Mouse (Mus musculus): ENCODE data around the gene Fbxo7.
"Not testable (repeated sequence)": the region's sequence is repeated elsewhere in the genome, so short reads cannot be mapped to it uniquely, and the experiment has no call there.

The Fbxo7 gene

DNA sequence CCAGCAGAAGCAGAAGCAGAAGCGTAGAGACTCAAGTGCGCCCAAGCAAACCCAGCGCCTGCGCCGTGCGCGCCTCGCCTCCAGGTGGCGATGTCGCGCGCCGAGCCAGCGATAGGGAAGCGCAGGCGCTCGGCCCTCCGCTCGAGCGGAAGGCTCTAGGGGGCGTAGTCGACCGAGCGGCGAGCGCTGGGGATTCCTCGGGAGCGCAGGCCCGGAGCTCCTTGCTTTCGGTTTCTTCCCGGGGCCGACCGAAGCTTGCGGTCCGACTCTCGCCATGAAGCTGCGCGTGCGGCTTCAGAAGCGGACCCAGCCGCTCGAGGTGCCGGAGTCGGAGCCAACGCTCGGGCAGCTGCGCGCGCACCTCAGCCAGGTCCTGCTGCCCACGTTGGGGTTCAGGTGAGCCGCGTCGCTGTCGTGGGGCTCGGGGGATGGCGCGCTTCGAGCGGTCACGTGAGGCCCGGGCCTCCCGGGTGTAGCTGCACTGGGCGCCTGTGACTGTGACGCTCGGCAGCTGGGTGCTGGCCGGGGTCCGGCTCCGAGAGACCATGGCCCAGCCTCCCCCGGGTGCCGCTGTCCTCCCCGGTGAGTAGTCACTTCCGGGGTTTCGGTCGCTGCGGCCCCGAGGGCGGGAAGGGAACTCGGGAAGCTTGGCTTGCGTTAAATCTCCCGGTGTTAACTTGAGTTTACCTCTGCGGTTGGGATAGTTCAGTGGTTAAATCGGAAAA is at the start of gene Fbxo7:
Gene Fbxo7 (plus strand): TSS at position 224 of the 725 bp plus-strand sequence.
- peak; percentile 87 for DNase-seq

DNA sequence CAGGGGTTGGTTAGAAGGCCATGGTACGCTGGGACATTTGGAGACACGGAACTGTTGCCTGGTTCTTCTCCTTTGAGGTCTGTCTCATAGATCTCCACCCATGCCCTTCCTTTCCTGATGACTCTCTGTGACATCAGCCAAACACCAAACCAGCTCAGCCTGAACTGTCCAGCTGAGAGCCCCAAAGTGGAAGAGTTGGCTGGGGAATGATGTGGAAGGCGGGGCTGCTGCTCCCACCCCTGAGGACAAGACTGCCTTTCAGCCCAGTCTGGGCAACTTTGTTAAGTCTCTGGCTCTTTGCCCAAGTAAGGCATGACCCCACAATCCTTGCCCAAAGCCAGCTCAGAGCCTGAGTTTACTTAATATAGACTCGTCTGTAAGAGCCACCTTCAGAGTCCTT is 48.9 kb upstream of the Fbxo7 start:
- no peak for DNase-seq

- DNase-seq, result no peak
Observed at GRCm38 (mm10) chr10:85989412-85990115, 32.2 kb upstream of the Fbxo7 start.

- no peak for DNase-seq
Observed at GRCm38 (mm10) chr10:85992412-85992811, 29.4 kb upstream of the Fbxo7 start.

DNA sequence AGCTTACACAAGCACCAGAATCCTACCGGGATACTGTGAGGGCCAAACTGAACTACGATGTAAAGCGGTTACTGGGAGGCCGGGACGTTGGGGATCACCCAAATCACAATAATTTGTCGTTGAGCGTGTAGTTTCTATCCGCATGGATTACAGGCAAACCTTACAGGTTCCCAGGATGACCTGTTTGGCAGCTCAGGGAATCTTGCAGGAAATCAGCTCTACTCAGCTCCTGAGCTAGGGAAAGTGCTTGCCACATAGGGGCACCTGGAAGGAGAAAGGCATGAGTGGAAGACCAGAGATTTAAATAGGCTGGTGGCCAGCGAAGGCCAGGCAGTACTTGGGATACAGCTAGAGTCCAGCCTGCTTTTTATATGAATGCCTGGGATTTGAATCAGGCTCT is 27.9 kb upstream of the Fbxo7 start:
- no peak for DNase-seq

GRCm38 (mm10) chr10:85994543-85995104 is 27.1 kb upstream of the Fbxo7 start:
- no peak for DNase-seq

DNA sequence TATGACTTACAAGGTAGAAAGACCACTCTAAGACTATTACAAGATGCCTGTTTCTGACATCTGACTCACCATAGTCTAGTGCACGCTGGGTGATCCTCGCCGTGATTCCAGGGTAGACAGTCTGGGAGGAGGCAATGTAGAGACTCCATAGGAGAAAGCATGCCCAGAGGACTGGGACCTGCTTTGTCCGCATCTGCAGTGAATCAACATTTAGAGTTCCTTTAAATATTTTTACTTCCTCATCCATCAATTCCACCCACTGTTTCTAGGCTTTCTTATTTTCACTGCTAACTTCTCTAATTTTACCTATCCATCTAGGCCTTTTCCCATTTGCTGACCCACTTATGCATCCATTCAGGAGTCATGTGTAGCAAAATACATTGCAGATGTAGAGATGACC is 21.3 kb upstream of the Fbxo7 start:
- no peak for DNase-seq

DNA sequence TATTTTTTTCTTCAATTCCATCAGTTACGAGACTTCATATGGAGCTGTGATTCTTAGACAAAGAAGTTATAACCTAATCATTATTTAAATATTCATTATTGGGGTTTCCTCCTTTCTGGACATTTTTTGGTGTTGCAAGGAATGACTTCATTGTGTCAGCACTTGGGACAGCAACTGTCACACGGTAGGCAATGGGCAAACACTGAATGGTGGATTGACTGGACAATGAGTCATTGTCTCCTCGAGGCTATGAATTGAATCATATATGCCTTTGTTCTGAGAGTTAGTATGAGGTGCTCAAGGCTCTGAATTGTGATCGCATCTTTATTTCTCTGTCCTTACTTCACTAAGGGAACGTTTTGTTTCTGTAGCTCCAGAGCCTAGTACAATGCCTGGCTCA is 15.3 kb upstream of the Fbxo7 start:
- DNase-seq, result no peak

DNA sequence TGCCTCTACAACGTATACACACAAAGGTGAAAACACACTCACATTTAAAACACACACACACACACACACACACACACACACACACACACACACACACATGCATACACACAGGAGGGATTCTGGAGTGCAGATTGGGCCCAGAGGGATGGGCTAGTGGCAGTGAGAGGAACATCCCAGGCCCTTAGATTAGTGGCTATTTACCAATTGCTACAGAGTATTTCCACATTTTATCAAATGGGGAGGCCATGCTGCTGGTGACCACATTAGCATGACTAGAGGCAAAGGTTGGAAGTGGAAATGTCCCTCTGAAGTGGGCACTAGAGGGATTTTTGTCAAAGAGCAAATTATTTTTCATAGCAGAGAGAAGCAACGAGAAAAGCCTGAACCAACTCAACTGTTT is 12.1 kb upstream of the Fbxo7 start:
- DNase-seq, result no peak

DNA sequence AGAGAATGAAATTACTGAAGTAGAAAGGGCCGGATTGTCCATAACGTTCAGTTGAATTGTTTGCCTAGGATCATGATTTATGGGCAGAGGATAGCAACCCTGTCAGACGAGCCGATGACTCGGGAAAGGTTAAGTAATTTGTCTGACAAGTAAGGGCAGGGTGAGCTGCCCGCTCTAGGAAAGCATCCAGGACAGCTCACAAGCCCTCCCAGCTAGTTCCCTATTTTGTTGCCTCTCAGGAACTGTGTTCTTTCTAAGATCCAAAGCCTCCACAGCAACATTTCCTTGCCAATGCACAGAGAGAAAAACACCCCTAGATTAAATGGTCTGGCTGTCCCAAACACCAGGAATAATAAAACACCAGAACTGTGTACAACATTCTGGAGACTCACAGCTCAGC is 11.1 kb upstream of the Fbxo7 start:
- no peak for DNase-seq

DNA sequence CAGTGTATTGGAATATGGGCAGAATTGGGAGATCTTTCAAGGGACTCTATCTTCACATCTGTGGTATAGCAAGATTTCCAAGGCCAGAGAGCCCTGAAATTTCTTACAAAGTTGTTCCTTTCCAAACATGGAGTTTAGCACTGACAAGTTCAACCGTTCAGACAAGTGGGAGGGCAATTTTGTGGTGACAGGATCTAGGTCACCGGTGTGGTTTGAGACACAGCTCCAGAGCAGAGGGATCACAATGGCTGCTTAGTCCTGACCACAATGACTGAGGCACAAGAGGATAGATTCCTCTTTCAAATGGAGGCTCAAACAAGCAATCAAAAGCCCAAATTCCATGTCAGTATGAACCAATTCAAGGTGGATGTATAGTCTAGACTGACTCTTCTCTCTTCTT is 10.6 kb upstream of the Fbxo7 start:
- DNase-seq, result no peak

DNA sequence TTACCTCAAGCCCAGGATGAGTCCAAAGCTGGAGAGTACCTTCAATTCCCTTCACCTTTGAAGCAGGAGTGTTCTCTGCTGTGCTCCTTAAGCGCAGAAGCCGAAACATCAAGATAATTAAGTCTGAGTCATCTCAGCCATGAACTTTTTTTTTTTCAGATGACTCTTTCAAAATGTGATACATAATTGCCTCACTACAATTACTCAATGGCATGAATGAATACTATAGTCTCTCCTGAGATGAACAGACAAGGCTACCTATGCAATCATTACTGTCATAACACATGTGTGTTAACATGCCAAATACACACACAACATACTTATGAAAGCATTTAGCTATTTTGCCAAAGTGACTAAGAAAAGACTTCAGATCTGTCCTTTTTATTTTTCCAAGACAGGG is 10.0 kb upstream of the Fbxo7 start, which contains the start of gene Bpifc:
Gene Bpifc (minus strand): TSS at position 115 of the 400 bp plus-strand sequence.
- DNase-seq, result no peak

DNA sequence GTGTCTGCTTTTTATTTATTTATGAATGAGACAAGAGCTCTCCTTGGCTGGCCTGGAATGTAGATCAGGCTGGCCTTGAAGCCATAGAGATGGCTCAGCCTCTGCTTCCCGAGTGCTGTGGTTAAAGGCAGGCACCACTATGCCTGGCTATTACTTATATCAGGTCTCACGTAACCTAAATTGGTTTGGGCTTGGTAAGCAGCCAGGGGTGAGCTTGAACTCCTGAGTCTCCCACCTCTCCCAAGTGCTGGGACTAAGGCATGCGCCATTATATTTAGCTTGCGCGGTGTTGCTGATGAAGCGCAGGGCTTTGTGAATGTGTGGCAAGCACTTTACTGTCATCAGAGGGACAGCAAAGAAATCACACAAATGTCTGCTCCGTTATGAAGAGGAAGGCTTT is 4.0 kb upstream of the Fbxo7 start:
- DNase-seq, result no peak

DNA sequence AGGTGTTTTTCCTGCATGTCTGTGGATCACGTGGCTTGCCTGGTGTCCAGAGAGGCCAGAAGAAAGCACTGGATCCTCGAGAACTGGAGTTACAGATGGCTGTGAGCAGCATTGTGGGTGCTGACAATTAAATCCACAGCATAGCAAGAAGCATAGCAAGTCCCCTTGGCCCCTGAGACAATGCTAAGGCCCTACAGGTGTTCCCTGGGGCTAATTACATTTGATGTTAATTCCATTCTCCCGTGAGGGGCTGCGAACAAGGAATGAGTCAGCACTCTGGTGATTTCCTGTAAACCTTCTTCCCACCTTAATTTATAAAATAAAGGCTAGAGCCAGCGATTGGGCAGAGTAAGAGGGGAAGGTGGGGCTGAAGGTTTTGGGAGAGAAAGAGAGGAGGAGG is 3.0 kb upstream of the Fbxo7 start:
- no peak for DNase-seq

DNA sequence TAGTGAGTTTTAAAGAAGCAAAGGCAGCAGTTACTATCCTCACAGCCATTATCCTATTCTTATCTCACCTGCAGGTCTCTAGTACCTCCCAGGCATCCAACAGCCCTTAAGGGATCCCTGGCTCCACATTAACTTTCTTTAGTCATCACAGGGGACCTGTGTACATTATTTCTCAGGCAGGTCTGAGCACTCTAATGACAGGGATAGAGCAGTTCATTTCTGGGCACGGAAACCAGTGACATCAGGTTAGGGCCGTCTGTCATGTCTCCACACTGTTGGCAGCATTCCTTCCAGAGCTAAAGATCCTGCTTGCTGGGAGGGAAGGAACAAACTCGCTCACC is 394 bp upstream of the Fbxo7 start:
- DNase-seq, result no peak

DNA sequence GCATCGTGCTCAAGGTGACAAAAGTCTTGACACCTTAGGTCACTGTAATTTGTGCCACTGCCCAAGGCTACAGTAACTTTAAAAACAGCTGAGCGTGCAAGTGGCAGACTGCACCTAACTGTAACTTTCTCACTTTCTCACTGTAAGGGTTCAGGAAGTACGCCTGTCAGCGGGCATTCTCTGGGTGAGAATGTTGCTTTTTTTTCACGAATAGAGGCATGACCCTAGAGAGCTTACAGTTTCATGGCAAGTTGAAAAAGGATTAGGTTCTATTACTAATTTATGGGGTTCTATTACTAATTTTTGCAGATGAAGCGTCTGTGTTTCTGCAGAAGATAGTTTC is 673 bp downstream of the Fbxo7 start:
- no peak for DNase-seq

DNA sequence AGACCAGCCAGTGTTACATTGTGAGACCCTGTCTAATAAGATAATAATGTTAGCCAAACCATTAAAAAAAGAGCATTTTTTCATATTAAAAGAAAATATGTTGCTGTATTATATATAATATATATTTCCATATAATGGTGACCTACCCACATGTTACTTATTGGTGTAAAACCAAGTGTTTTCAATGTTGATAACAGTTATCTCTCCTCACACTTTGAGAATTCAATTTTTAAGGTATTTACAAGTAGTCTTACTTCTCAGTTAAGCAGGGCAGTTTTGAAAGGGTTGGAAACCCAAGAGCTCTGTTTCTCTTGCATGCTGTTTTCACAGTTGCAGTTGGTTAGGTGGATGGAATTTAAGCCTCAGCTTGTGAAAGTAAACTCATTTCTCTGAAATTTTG is 1.4 kb downstream of the Fbxo7 start:
- no peak for DNase-seq

DNA sequence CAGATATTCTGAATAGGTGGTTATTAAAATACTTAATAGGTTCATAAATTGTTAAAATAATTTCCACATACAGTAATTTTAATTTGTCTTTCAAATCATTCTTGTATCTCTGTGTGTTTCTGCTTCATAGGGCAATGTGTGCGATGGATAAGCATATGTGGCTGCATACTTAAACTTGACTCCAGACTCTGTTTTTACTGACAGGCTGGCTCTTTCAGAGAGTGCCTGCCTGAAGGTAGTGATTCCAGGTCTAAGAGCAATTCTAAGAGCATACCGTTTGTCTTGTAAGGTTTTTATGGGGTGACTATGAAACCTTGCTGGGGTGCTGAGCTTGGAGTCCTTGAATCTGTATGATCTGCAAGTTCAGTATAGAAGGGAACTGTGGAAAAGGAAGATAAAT is 4.1 kb downstream of the Fbxo7 start:
- DNase-seq, result no peak

DNA sequence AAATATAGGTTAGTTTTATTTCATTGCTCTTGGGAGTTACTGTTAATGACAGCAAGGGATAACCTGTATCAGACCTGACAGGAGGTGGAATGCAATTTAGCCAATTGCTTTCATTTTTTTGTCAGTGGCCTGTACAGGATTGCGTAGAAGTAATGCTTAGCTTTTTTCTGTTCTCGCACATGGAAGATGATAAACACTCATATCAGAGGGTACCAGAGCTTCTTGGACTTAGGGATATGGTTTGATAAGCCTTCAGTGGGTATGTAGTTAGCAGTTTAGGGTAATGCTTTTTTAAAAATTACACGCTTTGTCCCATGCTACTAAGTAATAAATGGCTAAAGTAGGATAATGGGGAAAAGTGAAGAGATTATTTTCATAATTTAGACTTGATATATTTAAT is 4.6 kb downstream of the Fbxo7 start:
- DNase-seq, result no peak

DNA sequence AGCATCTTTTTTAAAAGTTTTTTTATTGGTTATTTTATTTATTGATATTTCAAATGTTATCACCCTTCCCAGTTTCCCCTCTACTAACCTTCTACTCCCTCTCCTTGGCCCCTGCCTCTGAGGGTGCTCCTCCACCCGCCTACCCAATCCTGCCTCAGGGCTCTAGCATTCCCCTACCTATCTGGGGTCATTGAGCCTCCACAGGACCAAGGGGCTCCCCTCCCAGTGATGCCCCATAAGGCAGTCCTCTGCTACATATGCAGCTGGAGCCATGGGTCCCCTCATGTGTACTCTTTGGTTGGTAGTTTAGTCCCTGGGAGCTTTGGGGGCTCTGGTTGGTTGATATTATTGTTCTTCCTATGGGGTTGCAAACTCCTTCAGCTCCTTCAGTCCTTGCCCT is 5.0 kb downstream of the Fbxo7 start:
- DNase-seq, result not testable (repeated sequence)

GRCm38 (mm10) chr10:86030743-86031142 is 9.0 kb downstream of the Fbxo7 start:
- no peak for DNase-seq

DNA sequence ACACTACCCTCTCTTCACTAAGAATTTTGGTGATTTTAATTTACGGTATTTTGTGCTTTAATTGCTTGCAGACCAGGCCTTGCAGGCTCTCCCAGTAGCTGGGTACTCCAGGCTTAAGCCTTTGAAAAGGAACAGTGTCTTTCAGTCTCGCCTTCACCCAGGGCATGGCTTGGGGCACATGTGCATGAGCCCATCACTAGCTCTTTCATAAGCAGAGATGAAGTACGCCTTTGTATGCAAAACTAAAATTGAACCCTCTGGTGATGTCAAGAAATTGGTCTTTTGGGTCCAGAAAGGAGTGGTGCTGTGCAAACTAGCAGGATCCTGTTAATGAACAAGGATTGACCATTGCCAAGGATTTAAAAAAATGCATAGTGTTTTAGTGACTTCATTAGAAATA is 10.7 kb downstream of the Fbxo7 start:
- DNase-seq, result no peak

DNA sequence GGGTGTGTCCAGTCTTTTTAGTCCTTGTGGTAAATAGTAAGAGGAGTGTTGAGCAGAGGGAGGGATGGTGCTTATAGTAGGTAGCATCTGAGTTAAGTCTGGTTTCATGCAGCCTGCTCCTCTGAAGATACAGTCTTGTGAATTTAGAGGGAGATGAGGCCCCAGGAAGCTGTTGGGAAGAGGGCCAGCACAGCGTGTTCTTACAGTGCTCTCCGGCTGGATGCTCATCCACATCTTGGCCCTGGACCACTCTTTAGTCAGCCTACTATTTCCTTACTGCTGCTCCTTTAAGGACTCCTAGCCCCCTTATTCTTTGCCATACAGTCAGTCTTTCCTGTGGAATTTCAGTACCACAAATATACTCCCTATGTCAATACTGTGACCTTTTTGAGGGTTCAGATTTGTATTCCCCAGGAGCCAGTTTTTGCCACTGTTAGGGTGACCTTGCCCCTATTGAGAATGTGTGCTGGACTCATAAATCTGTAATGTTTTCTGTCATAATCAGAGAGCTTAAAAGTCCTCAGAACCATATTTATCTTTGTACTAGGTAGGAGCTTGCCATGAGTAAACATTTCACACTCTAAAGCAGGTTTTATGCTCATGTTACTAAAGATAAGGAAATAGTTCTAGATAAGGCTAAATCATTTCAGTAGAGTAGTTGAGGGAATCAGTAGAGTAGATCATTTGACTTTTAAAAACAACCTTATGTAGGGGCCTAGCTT is 12.4 kb downstream of the Fbxo7 start:
- DNase-seq, result no peak

DNA sequence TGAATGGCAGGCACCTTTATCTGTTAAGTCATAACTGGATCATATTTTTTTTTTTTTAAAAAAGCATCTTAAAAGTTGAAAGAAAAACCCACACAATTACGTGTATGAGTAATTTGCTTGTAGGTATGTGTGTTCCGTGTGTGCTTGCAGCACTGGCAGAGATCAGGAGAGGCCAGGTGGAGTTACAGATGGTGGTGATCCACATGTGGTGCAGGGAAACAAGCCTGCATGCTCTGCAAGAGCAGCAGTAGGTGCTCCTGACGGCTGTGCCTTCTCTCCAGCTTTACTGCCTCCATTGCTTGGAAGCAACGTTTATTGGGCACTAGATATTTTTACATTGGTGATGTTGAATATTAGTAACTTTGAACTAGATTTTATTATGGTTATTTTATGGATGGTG is 21.9 kb downstream of the Fbxo7 start:
- no peak for DNase-seq

Measured in right cerebral cortex, postnatal 14 days (tissue).